Mouse (Mus musculus) testis, adult 2 months (tissue): Measurements from ENCODE around the gene Mtln. TPM values are rescaled to one million over a fixed set of nuclear protein-coding genes. Genes with fewer than 3 reads are reported as not detected.

Experiments used
- H3K27ac ChIP-seq: fragments of 200-500 bp; 2 replicates; pipeline ENCODE4 v1.5.1; 2012; ENCODE audit warnings: low read depth, low read length; ENCODE audit not compliant: control insufficient read depth, insufficient read depth
- H3K27me3 ChIP-seq: fragments of 200-500 bp; 2 replicates; pipeline ENCODE4 v1.6.1; 2012; ENCODE audit warnings: mild to moderate bottlenecking, low read length, moderate library complexity; ENCODE audit not compliant: control insufficient read depth, insufficient read depth
- H3K36me3 ChIP-seq: fragments of 200-500 bp; 2 replicates; pipeline ENCODE4 v1.6.1; 2012; ENCODE audit warnings: mild to moderate bottlenecking, low read length; ENCODE audit not compliant: control insufficient read depth, insufficient read depth
- H3K4me1 ChIP-seq: fragments of 200-500 bp; 2 replicates; pipeline ENCODE4 v1.6.1; 2012; ENCODE audit warnings: low read length; ENCODE audit not compliant: control insufficient read depth, insufficient read depth
- H3K4me3 ChIP-seq: fragments of 200-500 bp; 2 replicates; pipeline ENCODE4 v1.5.1; 2012; ENCODE audit warnings: low read depth, mild to moderate bottlenecking, low read length, moderate library complexity, mixed read lengths; ENCODE audit not compliant: control insufficient read depth
- CTCF ChIP-seq: fragments of 200-500 bp; IDR thresholded peaks from 2 replicates; pipeline ENCODE4 v1.5.1; 2012; ENCODE audit warnings: low read depth, mild to moderate bottlenecking, inconsistent platforms, low read length, moderate library complexity; ENCODE audit not compliant: control insufficient read depth, insufficient read depth, insufficient replicate concordance
- POLR2A ChIP-seq: fragments of 200-500 bp; IDR thresholded peaks from 2 replicates; pipeline ENCODE4 v1.6.1; 2012; ENCODE audit warnings: low read depth, mild to moderate bottlenecking, inconsistent platforms, low read length, moderate library complexity; ENCODE audit not compliant: control insufficient read depth
- polyA plus RNA-seq: library from polyadenylated mRNA; depleted of rRNA; stranded (reverse); fragments of >200 nt; gene quantifications from 2 replicates; pipeline ENCODE4 v1.2.3, GENCODE M21; 2012; rRNA removed

Mtln gene
- polyA plus RNA-seq, 1 experiment, result 7.7 TPM

GRCm38 (mm10) chr2:127751849-127752610 lies 40.3 kb downstream of the Mtln start:
- peaks cover 2% of the 10 kb centered on the region; the same call in 1 of the 2 replicates for H3K36me3 ChIP-seq
- H3K27me3 ChIP-seq, result no peaks in the 10 kb centered on the region
- no peak overlapping the region for H3K4me3 ChIP-seq
- H3K27ac ChIP-seq, result no peak overlapping the region
- no peaks in the 10 kb centered on the region for H3K4me1 ChIP-seq
- TF ChIP-seq POLR2A (no peak), CTCF (no peak)

- Histone ChIP-seq H3K27me3 (no peaks in the 10 kb centered on the region), H3K36me3 (peaks cover 2% of the 10 kb centered on the region; the same call in 1 of the 2 replicates), H3K4me3 (no peak overlapping the region), H3K4me1 (no peaks in the 10 kb centered on the region), H3K27ac (no peak overlapping the region)
- TF ChIP-seq CTCF (no peak), POLR2A (no peak)
Measured at GRCm38 (mm10) chr2:127749376-127749775, 42.9 kb downstream of the Mtln start.

- Histone ChIP-seq H3K4me1 (no peaks in the 10 kb centered on the region), H3K27ac (no peak overlapping the region), H3K27me3 (no peaks in the 10 kb centered on the region), H3K36me3 (peaks cover 2% of the 10 kb centered on the region; the same call in 1 of the 2 replicates), H3K4me3 (no peak overlapping the region)
- TF ChIP-seq POLR2A (no peak), CTCF (no peak)
Measured at GRCm38 (mm10) chr2:127748316-127748715, 44.0 kb downstream of the Mtln start.

GRCm38 (mm10) chr2:127742637-127743036 lies 49.7 kb downstream of the Mtln start:
- Histone ChIP-seq H3K27me3 (no peaks in the 10 kb centered on the region), H3K36me3 (peaks cover under 1% of the 10 kb centered on the region; the same call in 1 of the 2 replicates), H3K4me3 (no peak overlapping the region), H3K4me1 (no peaks in the 10 kb centered on the region), H3K27ac (no peak overlapping the region)
- TF ChIP-seq CTCF, result no peak
- TF ChIP-seq POLR2A, result no peak

Other genes starting within 250 kb of the Mtln start
- gene Zfp661, start 205.4 kb downstream of the Mtln start, polyA plus RNA-seq, result 5.6 and 6.0 TPM in 2 replicates
- 32.6 and 33.8 TPM in 2 replicates for gene Mrps5, start 205.3 kb downstream of the Mtln start, polyA plus RNA-seq
- gene Mal, start 135.8 kb downstream of the Mtln start, polyA plus RNA-seq, result 1.2 and 1.3 TPM in 2 replicates
- 3.5 and 4.4 TPM in 2 replicates for gene Mall, start 62.6 kb downstream of the Mtln start, polyA plus RNA-seq
- gene Nphp1, start 3.6 kb downstream of the Mtln start, polyA plus RNA-seq, result 535 and 575 TPM in 2 replicates
- gene Bub1, start 39.4 kb upstream of the Mtln start, polyA plus RNA-seq, result 12.5 and 13.9 TPM in 2 replicates
- gene Acoxl, start 46.4 kb upstream of the Mtln start, polyA plus RNA-seq, result 0.07 and 0.14 TPM in 2 replicates